Mouse (Mus musculus): ENCODE measurements at regions not wholly inside any gene's neighbourhood (a gene's known extent, or its start where the extent isn't known, plus 50 kb on each side); places are given as distances from the start of the nearest gene placed in this dataset.

- intact Hi-C loops (cut with DNase I): no loop called here
- no peak for DNase-seq
Measured at GRCm38 (mm10) chr13:29136231-29136630, 182.7 kb upstream of the Sox4 start.

- intact Hi-C loops (cut with DNase I): no loop called here
- no peak for DNase-seq
Measured at GRCm38 (mm10) chr13:29127499-29127898, 174.0 kb upstream of the Sox4 start.

GRCm38 (mm10) chr13:29123477-29123876 lies 170.0 kb upstream of the Sox4 start:
- no peak for DNase-seq
- intact Hi-C loops (cut with DNase I): no loop called here

- DNase-seq: no peak
- intact Hi-C loops (cut with DNase I): no loop called here
Measured at GRCm38 (mm10) chr13:29121121-29121520, 167.6 kb upstream of the Sox4 start.

- intact Hi-C loops (cut with DNase I): no loop called here
- no peak for DNase-seq
Measured at GRCm38 (mm10) chr13:29119357-29119756, 165.8 kb upstream of the Sox4 start.

- intact Hi-C loops (cut with DNase I): no loop called here
- DNase-seq: no peak
Measured at GRCm38 (mm10) chr13:29114998-29115495, 161.5 kb upstream of the Sox4 start.

- intact Hi-C loops (cut with DNase I): no loop called here
- peak; percentile 23 to 40 for DNase-seq
Measured at GRCm38 (mm10) chr13:29110127-29110526, 156.6 kb upstream of the Sox4 start.

- DNase-seq: no peak
- intact Hi-C loops (cut with DNase I): no loop called here
Measured at GRCm38 (mm10) chr13:29109064-29109856, 155.7 kb upstream of the Sox4 start.

GRCm38 (mm10) chr13:29108214-29108613 lies 154.7 kb upstream of the Sox4 start:
- intact Hi-C loops (cut with DNase I): no loop called here

GRCm38 (mm10) chr13:29092166-29092565 lies 138.7 kb upstream of the Sox4 start:
- no peak for DNase-seq
- intact Hi-C loops (cut with DNase I): no loop called here

More at GRCm38 (mm10) chr13:29108214-29108613, 154.7 kb upstream of the Sox4 start:
- no peak for DNase-seq

- intact Hi-C loops (cut with DNase I): no loop called here
- DNase-seq: no peak
Measured at GRCm38 (mm10) chr13:29086854-29087253, 133.3 kb upstream of the Sox4 start.

GRCm38 (mm10) chr13:29081064-29081463 lies 127.6 kb upstream of the Sox4 start:
- intact Hi-C loops (cut with DNase I): no loop called here
- DNase-seq: no peak

GRCm38 (mm10) chr13:29079841-29080240 lies 126.3 kb upstream of the Sox4 start:
- intact Hi-C loops (cut with DNase I): no loop called here
- no peak for DNase-seq

- no peak for DNase-seq
- intact Hi-C loops (cut with DNase I): no loop called here
Measured at GRCm38 (mm10) chr13:29073630-29074029, 120.1 kb upstream of the Sox4 start.

GRCm38 (mm10) chr13:29063924-29064323 lies 110.4 kb upstream of the Sox4 start:
- no peak for DNase-seq
- intact Hi-C loops (cut with DNase I): no loop called here

- intact Hi-C loops (cut with DNase I): no loop called here
- DNase-seq: peak; percentile 20 to 63
Measured at GRCm38 (mm10) chr13:29058685-29059084, 105.2 kb upstream of the Sox4 start.

GRCm38 (mm10) chr13:29049730-29050129 lies 96.2 kb upstream of the Sox4 start:
- intact Hi-C loops (cut with DNase I): no loop called here
- DNase-seq: no peak

- intact Hi-C loops (cut with DNase I): no loop called here
- DNase-seq: no peak
Measured at GRCm38 (mm10) chr13:29048990-29049576, 95.6 kb upstream of the Sox4 start.

GRCm38 (mm10) chr13:29044655-29045054 lies 91.1 kb upstream of the Sox4 start:
- DNase-seq: no peak
- intact Hi-C loops (cut with DNase I): no loop called here

GRCm38 (mm10) chr13:29040331-29040730 lies 86.8 kb upstream of the Sox4 start:
- no peak for DNase-seq
- intact Hi-C loops (cut with DNase I): no loop called here

GRCm38 (mm10) chr13:29034904-29035303 lies 81.4 kb upstream of the Sox4 start:
- DNase-seq: no peak
- intact Hi-C loops (cut with DNase I): no loop called here

- intact Hi-C loops (cut with DNase I): no loop called here
- no peak for DNase-seq
Measured at GRCm38 (mm10) chr13:29034444-29034843, 80.9 kb upstream of the Sox4 start.
